Mouse (Mus musculus) CH12.LX (cell line): Measurements from ENCODE around the gene Pitpnm3.

Experiments used
- CHD2 ChIP-seq: IDR thresholded peaks from 2 replicates; pipeline ENCODE4 v1.6.1; 2011; ENCODE audit warnings: low read length, improper control_type of control experiment
- CTCF ChIP-seq, 2 experiments: IDR thresholded peaks in 1 of 2; conservative IDR thresholded peaks in 1 of 2; 2 replicates each; pipeline ENCODE4 v1.5.1; 2011 to 2012; ENCODE audit warnings: low read depth in 2 of 2, low read length in 2 of 2, improper control_type of control experiment in 1 of 2, inconsistent platforms in 1 of 2, mild to moderate bottlenecking in 1 of 2, moderate library complexity in 1 of 2
- EP300 ChIP-seq: IDR thresholded peaks from 2 replicates; pipeline ENCODE4 v1.6.1; 2011; ENCODE audit warnings: low read length, improper control_type of control experiment
- ETS1 ChIP-seq: conservative IDR thresholded peaks from 2 replicates; pipeline ENCODE4 v1.6.1; 2012; ENCODE audit warnings: low read depth, mild to moderate bottlenecking, inconsistent platforms, low read length, improper control_type of control experiment, moderate library complexity
- MAX ChIP-seq: IDR thresholded peaks from 2 replicates; pipeline ENCODE4 v1.6.1; 2011; ENCODE audit warnings: low read length, improper control_type of control experiment
- MYC ChIP-seq: IDR thresholded peaks from 2 replicates; pipeline ENCODE4 v1.6.1; 2011; ENCODE audit warnings: low read depth, mild to moderate bottlenecking, improper control_type of control experiment, low read length
- TBP ChIP-seq: conservative IDR thresholded peaks from 2 replicates; pipeline ENCODE4 v1.6.1; 2011; ENCODE audit warnings: low read depth, low read length, improper control_type of control experiment

DNA sequence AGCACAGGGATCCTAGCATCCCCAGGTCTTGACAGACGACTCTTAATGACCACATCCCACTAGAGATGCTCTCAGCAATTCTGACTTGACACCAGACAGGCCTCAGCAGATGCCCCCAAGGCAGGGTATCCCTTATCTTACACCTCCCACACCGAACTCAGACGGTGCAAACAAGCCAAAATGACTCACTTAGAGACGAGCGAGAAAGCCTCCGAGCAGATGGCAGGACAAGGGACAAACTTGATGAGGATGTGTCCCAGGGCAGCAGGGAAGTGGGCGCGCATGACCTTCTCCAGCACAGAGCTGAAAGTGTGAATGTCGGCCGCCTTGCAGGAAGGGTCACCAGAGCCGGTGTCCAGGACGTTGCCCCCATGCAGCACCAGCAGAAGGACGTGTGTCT lies 61.3 kb downstream of the Pitpnm3 start:
- TF ChIP-seq EP300 (no peak), MYC (no peak), CTCF (conservative IDR thresholded peaks at IDR 0.05 in 1 of 2, IDR thresholded peaks at IDR 0.05 in 1 of 2; ENCODE audit: low read depth in 2 of 2, low read length in 2 of 2) (no peak), MAX (no peak), CHD2 (no peak), ETS1 (no peak), TBP (no peak)
